Mouse (Mus musculus): ENCODE data around the gene Gpr45. TPM values are rescaled to one million over a fixed set of nuclear protein-coding genes. Genes with fewer than 3 reads are reported as not detected.
"Not testable (repeated sequence)": the region's sequence is repeated elsewhere in the genome, so short reads cannot be mapped to it uniquely, and the experiment has no call there.

Gpr45 gene
- polyA plus RNA-seq (2015; fragmentation: Nextera tagmentation; extraction: Ambion mirVana): 2.9 and 3.8 TPM in 2 replicates

- peak; percentile 46 for DNase-seq (ENCODE audit: low spot score)
Observed at GRCm38 (mm10) chr1:42952734-42953481, at the start of gene Gpr45. Gene Gpr45, plus strand, starts transcription at chr1:42952872.

DNA sequence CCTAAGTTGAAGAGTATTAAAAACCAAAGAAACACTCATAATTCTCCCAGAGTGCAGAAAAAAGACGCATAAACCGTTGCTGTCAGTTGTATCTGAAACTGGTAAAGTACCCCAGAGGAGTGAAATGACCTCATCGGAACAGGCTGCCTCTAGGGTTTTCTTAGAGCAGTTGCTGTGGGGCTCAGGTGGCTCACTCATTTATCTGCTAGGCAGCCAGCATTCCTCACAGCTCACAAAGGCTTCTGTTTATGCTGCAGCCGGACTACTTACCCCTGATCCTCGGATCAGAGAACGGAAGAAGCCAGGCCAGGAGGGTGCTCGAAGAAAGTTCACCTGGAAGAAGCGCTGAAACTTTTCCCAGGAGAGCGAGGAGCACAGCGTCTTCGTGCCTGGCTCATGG lies 47.5 kb upstream of the Gpr45 start:
- no peak for DNase-seq (ENCODE audit: low spot score)

GRCm38 (mm10) chr1:42906696-42907095 lies 46.0 kb upstream of the Gpr45 start:
- DNase-seq (ENCODE audit: low spot score): no peak

- DNase-seq (ENCODE audit: low spot score): no peak
Observed at GRCm38 (mm10) chr1:42907153-42907552, 45.5 kb upstream of the Gpr45 start.

GRCm38 (mm10) chr1:42915062-42915461 lies 37.6 kb upstream of the Gpr45 start:
- DNase-seq (ENCODE audit: low spot score): peak; percentile 22

GRCm38 (mm10) chr1:42916719-42917118 lies 36.0 kb upstream of the Gpr45 start:
- no peak for DNase-seq (ENCODE audit: low spot score)

DNA sequence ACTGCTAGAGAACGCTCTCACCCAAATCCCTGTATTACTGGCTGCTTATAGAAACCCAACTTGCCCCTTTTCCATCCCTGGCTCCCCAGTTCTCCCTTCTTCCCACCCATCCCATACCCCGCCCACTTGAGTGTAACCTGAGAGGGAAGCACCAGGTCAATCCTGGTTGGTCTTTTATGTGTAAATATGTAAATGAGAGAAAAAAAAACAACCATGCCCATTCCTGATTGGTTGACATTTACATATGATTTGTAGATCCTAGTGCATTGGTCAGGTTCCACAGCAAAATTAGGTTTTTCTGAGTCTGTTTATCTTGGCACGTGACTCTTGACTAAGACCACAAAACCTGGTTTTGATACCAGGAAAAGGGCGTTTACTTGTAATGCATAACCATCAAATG lies 34.8 kb upstream of the Gpr45 start:
- DNase-seq (ENCODE audit: low spot score): no peak

- DNase-seq (ENCODE audit: low spot score): no peak
Observed at GRCm38 (mm10) chr1:42923924-42924323, 28.7 kb upstream of the Gpr45 start.

DNA sequence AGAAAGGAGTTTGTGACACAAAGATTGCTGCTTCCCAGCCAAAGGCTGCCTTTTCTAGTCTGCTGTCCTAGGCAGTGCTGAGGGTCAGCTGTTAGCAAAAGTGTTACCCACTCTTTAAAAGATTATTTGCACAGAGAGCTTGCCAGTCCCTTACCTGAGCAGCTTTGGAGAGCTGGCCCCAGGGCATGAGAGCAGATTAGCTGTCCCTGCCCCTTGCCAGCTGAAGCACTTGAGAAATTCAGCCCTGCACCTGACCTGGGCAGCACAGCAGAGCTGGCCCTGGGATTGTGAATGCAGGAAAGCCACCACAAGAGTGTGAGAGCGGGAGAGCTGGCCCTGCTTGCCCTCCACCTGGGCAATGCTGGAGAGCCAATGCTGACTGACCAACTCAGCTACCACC lies 19.1 kb upstream of the Gpr45 start:
- DNase-seq (ENCODE audit: low spot score): no peak

DNA sequence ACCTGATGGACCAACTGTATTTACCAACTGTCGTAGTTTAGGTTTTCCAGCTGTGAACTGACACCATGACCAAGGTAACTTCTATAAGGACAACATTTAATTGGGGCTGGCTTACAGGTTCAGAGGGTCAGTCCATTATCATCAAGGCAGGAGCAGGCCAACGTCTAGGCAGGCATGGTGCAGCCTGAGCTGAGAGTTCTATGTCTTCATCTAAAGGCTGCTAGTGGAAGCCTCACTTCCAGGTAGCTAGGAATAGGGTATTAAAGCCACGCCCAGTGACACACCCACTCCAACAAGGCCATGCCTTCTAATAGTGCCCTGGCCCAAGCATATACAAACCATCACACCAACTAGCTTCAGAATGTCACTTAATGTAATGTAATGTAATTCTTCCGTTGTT lies 4.2 kb upstream of the Gpr45 start:
- no peak for DNase-seq (ENCODE audit: low spot score)

DNA sequence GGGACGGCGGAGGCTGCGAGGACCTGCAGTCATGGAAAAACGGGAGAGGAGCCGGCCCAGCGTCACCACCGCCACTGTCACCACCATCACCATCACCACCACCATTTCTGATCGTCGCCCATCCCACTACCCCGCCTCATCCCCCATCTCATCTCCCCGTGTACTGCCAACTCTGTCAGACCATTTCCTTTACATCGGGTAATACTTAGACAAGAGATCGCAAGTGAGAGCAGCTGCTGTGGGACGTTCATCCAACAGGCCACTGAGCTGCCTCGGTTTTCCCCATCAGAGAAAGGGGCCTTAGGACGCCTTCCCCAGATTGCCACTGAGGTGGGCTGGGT lies 780 bp downstream of the Gpr45 start:
- no peak for DNase-seq (ENCODE audit: low spot score)

GRCm38 (mm10) chr1:42956828-42957227 lies 4.2 kb downstream of the Gpr45 start:
- DNase-seq (ENCODE audit: low spot score): no peak

- DNase-seq (ENCODE audit: low spot score): no peak
Observed at GRCm38 (mm10) chr1:42983082-42983771, 30.6 kb downstream of the Gpr45 start.

DNA sequence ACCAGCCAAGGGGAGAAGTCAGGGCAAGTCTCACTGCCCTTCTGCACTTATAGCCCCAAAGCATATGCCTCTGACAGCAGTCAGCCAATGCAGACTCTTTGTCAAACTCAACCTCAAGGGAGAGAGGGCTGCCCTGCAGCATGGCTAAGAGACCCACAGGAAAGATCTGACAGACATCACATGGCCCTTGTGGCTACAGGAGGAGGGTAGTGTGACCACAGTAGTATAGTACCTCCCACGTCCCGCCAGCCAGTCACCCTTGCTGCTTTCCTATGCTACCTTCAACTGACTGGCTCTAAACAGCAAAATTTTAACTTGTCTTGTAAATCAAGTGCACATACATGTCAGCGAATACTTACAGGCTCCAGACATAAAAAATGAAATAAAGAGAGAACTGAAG lies 31.4 kb downstream of the Gpr45 start:
- no peak for DNase-seq (ENCODE audit: low spot score)

DNA sequence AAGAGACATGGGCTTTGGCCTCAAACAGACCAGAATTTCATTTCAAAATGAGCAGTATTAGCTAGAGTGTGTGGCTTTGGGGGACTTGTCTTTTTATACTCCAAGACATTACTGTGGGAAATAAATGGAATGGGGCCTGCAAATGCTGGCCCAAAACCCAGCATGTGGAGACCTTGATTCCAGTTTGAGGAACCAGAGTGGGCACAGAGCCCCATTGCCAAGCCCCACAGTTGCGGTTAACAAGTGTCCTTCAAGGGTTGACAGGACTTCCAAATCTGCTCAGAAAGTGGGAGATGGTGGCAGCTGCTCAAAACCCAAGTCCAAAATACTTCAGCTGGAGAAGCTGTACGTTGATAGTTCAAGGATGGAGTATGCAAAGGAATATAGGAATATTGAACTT lies 36.3 kb downstream of the Gpr45 start:
- DNase-seq (ENCODE audit: low spot score): no peak

DNA sequence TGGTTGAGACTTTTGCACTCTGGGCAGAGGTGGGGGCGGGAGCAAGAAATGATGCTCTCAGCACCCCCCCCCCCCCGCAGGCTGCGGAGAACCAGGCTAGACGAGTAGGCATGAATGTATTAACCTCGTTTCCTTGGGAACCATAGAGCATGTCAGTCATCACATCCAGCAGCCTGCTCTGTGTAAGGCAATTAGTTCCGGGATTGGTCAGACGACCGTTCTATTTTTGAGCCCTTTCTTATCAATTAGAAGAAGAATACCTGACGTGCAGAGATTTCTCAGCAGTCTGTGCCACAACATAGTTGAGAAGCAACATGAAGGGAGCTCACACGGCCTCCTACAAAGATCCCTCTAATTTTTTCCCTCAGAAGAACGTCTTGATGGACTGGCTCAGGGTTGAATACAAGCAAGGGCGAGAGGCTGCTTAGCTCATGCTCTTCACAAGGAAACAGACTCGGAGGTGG lies 53.4 kb downstream of the Gpr45 start:
- no peak for DNase-seq (ENCODE audit: low spot score)

- DNase-seq (ENCODE audit: low spot score): no peak
Observed at GRCm38 (mm10) chr1:43006524-43006923, 53.9 kb downstream of the Gpr45 start.

GRCm38 (mm10) chr1:43010461-43010860 lies 57.8 kb downstream of the Gpr45 start:
- DNase-seq (ENCODE audit: low spot score): no peak

DNA sequence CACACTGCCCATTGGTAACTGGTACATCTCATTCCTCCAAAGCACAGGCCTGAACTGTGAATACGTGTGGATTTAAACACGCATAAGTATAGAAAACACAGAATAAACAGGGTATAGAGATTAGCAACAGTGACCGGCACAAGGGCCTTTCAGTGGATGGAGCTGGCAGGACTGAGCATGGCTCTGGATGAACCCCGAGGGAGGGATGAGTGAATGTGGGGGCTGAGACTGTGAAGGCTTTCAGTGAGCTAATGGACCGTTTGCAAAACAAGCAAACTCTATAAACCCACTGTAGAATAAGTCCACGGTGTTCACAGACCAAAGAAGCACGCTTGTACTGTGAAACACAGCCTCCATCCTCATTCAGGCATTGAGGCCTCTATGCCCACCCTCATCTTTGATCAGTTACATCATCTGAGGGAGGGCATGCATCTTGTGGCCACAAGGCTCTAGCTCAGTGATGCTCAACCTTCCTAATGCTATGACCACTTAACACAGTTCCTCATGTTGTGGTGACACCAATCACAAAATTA lies 62.5 kb downstream of the Gpr45 start:
- not testable (repeated sequence) for DNase-seq (ENCODE audit: low spot score)

GRCm38 (mm10) chr1:43036014-43036413 lies 83.3 kb downstream of the Gpr45 start:
- DNase-seq (ENCODE audit: low spot score): no peak

DNA sequence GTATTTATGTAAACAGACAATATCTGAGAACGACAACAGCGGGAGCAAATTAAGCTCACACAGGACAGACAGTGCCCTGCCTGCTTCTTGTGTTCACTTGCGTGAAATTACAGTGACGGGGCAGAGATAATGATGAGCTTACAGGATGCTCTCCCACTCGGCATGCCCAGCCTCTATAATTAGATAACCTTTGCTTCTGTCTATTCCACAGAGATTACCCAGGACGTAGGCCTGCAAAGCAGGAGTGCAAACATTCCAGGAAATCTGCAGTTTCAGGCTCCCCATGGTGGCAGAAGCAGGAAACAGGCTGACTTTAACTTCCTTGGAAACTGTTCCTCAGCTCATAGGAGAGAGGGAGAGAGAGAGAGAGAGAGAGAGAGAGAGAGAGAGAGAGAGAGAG lies 89.6 kb downstream of the Gpr45 start:
- DNase-seq (ENCODE audit: low spot score): no peak

DNA sequence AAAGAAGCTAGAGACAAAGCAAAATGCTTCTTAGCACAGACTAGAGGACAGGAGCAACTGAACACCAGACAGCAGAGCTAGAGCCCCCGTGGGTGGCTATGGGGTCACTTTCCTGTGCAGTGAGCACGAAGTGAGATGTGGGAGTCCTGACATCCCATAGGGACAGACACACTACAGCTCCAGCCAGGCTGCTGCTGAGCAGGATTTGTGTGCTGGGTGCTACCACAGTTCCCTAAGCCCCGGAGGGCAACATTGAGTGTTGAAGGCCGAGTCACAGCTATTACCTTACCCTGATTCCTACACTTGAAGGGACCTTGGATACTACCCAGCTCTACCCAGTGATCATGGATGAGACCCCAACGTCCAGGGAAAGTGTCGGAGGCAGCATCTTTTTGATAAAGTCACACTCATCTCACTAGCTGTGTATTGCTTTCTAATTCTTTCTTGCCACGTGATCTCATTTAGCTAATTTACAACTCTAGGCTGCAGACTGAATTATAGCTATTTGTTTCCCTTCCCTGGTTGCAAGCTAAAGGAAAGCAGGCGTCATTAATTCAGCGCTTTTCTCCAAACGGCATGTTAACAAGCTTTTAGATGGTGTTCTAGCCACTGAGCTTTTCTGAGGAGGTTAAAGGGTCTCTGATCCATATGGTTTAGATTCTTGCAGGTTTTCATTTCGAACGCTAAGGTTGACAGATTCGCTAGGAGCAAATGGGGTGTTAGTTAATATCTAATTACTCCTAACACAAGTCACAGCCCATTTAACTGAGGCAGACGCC lies 92.7 kb downstream of the Gpr45 start:
- DNase-seq (ENCODE audit: low spot score): no peak

Data from thymus, postnatal 0 days (tissue).